Mouse (Mus musculus): ENCODE results near the gene Stoml2.

DNA sequence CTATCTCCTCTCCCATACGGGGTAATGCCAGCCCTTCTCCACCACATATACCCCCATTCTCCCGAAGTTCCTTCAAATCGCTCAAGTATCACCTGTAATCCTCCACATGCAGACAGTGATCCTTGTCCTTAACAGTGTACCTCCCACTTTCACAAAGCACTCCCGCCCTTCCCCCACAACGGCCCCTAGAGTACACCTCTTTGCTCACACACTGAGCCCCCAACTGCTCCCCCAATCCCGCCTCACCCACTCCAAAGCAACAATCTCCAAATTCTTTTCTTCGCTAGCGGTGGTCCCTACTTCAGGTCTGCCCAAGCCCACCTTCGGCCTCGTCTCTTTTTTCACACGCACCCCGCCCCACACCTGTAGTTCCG, 13.8 kb upstream of the Stoml2 start:
- TF ChIP-seq CTCF (IDR thresholded peaks at IDR 0.05) (no peak), POLR2A (IDR thresholded peaks at IDR 0.05; ENCODE audit: insufficient read depth, low read depth, low read length) (no peak)
